Mouse (Mus musculus) limb, embryonic 12.5 days (tissue): ENCODE measurements at regions not wholly inside any gene's neighbourhood (a gene's known extent, or its start where the extent isn't known, plus 50 kb on each side); places are given as distances from the start of the nearest gene placed in this dataset.

ENCODE experiments used
- ATAC-seq: fragments of 200-750 bp; cut with Nextera tagmentation; 2 replicates; pipeline ENCODE4 v1.8.0; 2017; ENCODE audit warnings: low read depth, moderate TSS enrichment; ENCODE audit not compliant: insufficient number of reproducible peaks, insufficient read depth, low FRiP score, low TSS enrichment
- H3K27ac ChIP-seq: fragments of 300-500 bp; sonication (generic); 2 replicates; pipeline ENCODE4 v1.5.1; 2016; ENCODE audit warnings: mild to moderate bottlenecking, moderate library complexity
- H3K27me3 ChIP-seq: fragments of 300-500 bp; sonication (generic); 2 replicates; pipeline ENCODE4 v1.6.1; 2016; ENCODE audit warnings: mild to moderate bottlenecking, moderate library complexity
- H3K36me3 ChIP-seq: fragments of 300-500 bp; sonication (generic); 2 replicates; pipeline ENCODE4 v1.6.1; 2016; ENCODE audit warnings: mild to moderate bottlenecking, moderate library complexity
- H3K4me1 ChIP-seq: fragments of 300-500 bp; sonication (generic); replicated peaks from 2 replicates; pipeline ENCODE4 v1.6.1; 2016
- H3K4me2 ChIP-seq: fragments of 300-500 bp; sonication (generic); 2 replicates; pipeline ENCODE4 v1.6.1; 2016; ENCODE audit warnings: mild to moderate bottlenecking, moderate library complexity
- H3K4me3 ChIP-seq: fragments of 300-500 bp; sonication (generic); replicated peaks from 2 replicates; pipeline ENCODE4 v1.5.1; 2016; ENCODE audit warnings: mild to moderate bottlenecking
- H3K9ac ChIP-seq: fragments of 300-500 bp; sonication (generic); replicated peaks from 2 replicates; pipeline ENCODE4 v1.6.1; 2016; ENCODE audit warnings: mild to moderate bottlenecking, moderate library complexity
- H3K9me3 ChIP-seq: fragments of 300-500 bp; sonication (generic); 2 replicates; pipeline ENCODE4 v1.6.1; 2016; ENCODE audit warnings: mild to moderate bottlenecking, moderate library complexity
- WGBS: fragments of 180-500 bp; shearing (Covaris S2); methylation state at CpG from one replicate; pipeline ENCODE4 v1.1.7; 2016; 5-methylcytosine and 5-hydroxymethylcytosine counted together

- H3K27ac ChIP-seq: no peak overlapping the region
- no peaks in the 10 kb centered on the region for H3K27me3 ChIP-seq
- no peak overlapping the region for H3K4me2 ChIP-seq
- WGBS: 97% methylated on average over 8 of the region's 8 CpGs
- H3K9me3 ChIP-seq: no peaks in the 10 kb centered on the region
- no peak for ATAC-seq
- H3K36me3 ChIP-seq: no peaks in the 10 kb centered on the region
- H3K9ac ChIP-seq: no peak overlapping the region
- no peak overlapping the region for H3K4me3 ChIP-seq
- peaks cover 7% of the 10 kb centered on the region; the same call in 1 of the 2 replicates for H3K4me1 ChIP-seq
Observed at GRCm38 (mm10) chr10:111819755-111820451, 152.6 kb upstream of the Krr1 start.

DNA sequence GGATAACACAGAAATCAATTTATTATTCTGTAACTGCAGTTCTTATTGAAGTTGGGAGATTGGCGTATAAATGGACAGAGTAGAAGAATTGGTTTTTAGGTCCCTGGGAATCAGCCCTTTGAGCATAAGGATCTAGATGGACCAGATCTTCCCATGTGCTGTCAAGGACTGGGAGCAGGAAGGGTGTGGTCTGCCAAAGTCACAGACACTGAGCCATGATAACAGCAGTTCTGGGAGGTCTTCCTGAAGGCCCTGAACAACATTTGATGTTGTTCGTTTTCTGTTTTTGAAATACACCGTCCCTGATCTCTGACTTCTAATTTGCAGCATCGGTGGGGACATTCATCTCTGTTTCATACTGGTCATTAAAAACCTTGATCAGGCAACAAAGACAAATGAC, 147.6 kb upstream of the Krr1 start:
- no peak overlapping the region for H3K4me2 ChIP-seq
- H3K9me3 ChIP-seq: no peaks in the 10 kb centered on the region
- no peak overlapping the region for H3K27ac ChIP-seq
- no peak overlapping the region for H3K9ac ChIP-seq
- H3K36me3 ChIP-seq: no peaks in the 10 kb centered on the region
- H3K4me3 ChIP-seq: no peak overlapping the region
- 72% methylated on average over 4 of the region's 4 CpGs for WGBS
- ATAC-seq: no peak
- H3K4me1 ChIP-seq: no peaks in the 10 kb centered on the region; the same call in 1 of the 2 replicates
- H3K27me3 ChIP-seq: no peaks in the 10 kb centered on the region

GRCm38 (mm10) chr10:111826033-111826754, 146.3 kb upstream of the Krr1 start:
- no peak for ATAC-seq
- 64% methylated on average over 4 of the region's 4 CpGs for WGBS
- Histone ChIP-seq H3K9ac (no peak overlapping the region), H3K9me3 (no peaks in the 10 kb centered on the region), H3K27me3 (no peaks in the 10 kb centered on the region), H3K27ac (no peak overlapping the region), H3K4me1 (no peaks in the 10 kb centered on the region; the same call in 1 of the 2 replicates), H3K4me3 (no peak overlapping the region), H3K36me3 (no peaks in the 10 kb centered on the region), H3K4me2 (no peak overlapping the region)

- no peak overlapping the region for H3K9ac ChIP-seq
- ATAC-seq: no peak
- 67% methylated on average over 3 of the region's 3 CpGs for WGBS
Observed at GRCm38 (mm10) chr10:111827246-111827645, 145.2 kb upstream of the Krr1 start.

DNA sequence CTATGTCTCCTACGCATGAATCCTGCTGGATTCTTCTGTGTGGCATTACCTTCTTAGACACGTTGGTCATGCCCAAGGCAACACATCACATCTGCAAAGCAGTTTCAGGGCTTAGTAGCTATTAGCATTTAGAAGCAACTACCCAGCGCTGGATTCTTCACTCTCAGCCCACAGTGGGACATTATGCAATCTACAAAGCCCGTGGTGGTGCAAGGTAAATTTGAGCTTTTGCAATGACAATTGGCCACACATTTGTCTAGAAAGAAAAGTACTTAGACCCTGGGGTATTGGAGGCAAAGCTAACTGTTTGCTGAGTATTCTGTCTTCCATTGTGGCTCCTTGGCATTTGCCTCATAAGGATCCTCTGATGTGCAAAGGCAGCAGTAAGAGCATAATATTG, 144.5 kb upstream of the Krr1 start:
- 86% methylated on average over 4 of the region's 4 CpGs for WGBS
- no peaks in the 10 kb centered on the region; the same call in 1 of the 2 replicates for H3K4me1 ChIP-seq
- H3K9ac ChIP-seq: no peak overlapping the region
- H3K36me3 ChIP-seq: no peaks in the 10 kb centered on the region
- no peak overlapping the region for H3K4me2 ChIP-seq
- no peak for ATAC-seq
- H3K9me3 ChIP-seq: no peaks in the 10 kb centered on the region
- no peaks in the 10 kb centered on the region for H3K27me3 ChIP-seq
- no peak overlapping the region for H3K4me3 ChIP-seq
- no peak overlapping the region for H3K27ac ChIP-seq

More at GRCm38 (mm10) chr10:111827246-111827645, 145.2 kb upstream of the Krr1 start:
- Histone ChIP-seq H3K4me2 (no peak overlapping the region), H3K27ac (no peak overlapping the region), H3K4me1 (no peaks in the 10 kb centered on the region; the same call in 1 of the 2 replicates), H3K36me3 (no peaks in the 10 kb centered on the region), H3K4me3 (no peak overlapping the region), H3K27me3 (no peaks in the 10 kb centered on the region), H3K9me3 (no peaks in the 10 kb centered on the region)

GRCm38 (mm10) chr10:111828610-111829009, 143.9 kb upstream of the Krr1 start:
- 79% methylated on average over 4 of the region's 4 CpGs for WGBS
- ATAC-seq: no peak
- Histone ChIP-seq H3K4me1 (no peaks in the 10 kb centered on the region; the same call in 1 of the 2 replicates), H3K27ac (no peak overlapping the region), H3K9me3 (no peaks in the 10 kb centered on the region), H3K4me2 (no peak overlapping the region), H3K27me3 (no peaks in the 10 kb centered on the region), H3K36me3 (no peaks in the 10 kb centered on the region), H3K9ac (no peak overlapping the region), H3K4me3 (no peak overlapping the region)

DNA sequence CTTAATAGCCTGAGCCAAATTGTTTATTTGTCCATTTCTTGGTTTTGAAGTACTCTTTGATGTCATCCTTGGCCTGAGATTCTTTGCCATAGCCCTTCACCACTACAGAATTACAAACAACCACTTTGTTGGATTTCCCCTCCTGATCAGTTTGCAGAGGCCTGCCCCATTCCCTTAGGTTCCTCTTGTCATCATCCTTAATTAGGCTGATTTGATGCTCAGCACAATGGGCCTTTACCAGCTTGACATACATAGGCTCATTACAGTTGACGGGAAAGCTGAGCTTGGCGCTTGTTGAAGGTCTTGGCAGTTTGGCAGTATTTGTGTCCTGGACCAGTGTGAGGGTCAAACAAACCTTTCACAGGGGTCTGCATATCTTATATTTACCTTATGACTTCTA, 143.2 kb upstream of the Krr1 start:
- Histone ChIP-seq H3K9ac (no peak overlapping the region), H3K4me2 (no peak overlapping the region), H3K9me3 (no peaks in the 10 kb centered on the region), H3K27ac (no peak overlapping the region), H3K36me3 (no peaks in the 10 kb centered on the region), H3K4me1 (peaks cover under 1% of the 10 kb centered on the region; the same call in 1 of the 2 replicates), H3K27me3 (no peaks in the 10 kb centered on the region), H3K4me3 (no peak overlapping the region)
- 90% methylated on average over 2 of the region's 2 CpGs for WGBS
- no peak for ATAC-seq

- 45% methylated on average over 1 of the region's 1 CpGs for WGBS
Observed at GRCm38 (mm10) chr10:111831105-111831504, 141.4 kb upstream of the Krr1 start.

DNA sequence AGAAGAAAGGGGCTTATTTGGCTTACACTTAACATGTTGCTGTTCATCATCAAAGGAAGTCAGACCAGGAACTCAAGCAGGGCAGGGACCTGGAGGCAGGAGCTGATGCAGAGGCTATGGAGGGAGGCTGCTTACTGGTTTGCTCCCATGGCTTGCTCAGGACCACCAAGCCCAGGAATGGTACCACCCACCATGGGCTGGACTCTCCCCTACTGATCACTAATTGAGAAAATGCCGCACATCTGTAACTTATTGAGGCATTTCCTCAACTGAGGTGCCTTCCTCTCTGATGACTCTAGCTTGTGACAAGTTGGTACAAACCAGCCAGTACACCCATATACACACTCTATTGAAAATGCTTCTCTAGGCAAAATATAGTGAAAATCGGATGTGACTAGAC, 138.9 kb upstream of the Krr1 start:
- H3K9me3 ChIP-seq: no peaks in the 10 kb centered on the region
- WGBS: 38% methylated on average over 2 of the region's 2 CpGs
- ATAC-seq: no peak
- no peaks in the 10 kb centered on the region for H3K27me3 ChIP-seq
- H3K9ac ChIP-seq: no peak overlapping the region
- H3K36me3 ChIP-seq: no peaks in the 10 kb centered on the region
- no peak overlapping the region for H3K4me3 ChIP-seq
- peaks cover 10% of the 10 kb centered on the region for H3K4me1 ChIP-seq
- no peak overlapping the region for H3K4me2 ChIP-seq
- no peak overlapping the region for H3K27ac ChIP-seq

More at GRCm38 (mm10) chr10:111831105-111831504, 141.4 kb upstream of the Krr1 start:
- ATAC-seq: no peak
- Histone ChIP-seq H3K36me3 (no peaks in the 10 kb centered on the region), H3K9ac (no peak overlapping the region), H3K4me3 (no peak overlapping the region), H3K27me3 (no peaks in the 10 kb centered on the region), H3K9me3 (no peaks in the 10 kb centered on the region), H3K27ac (no peak overlapping the region), H3K4me2 (no peak overlapping the region), H3K4me1 (peaks cover 10% of the 10 kb centered on the region)

DNA sequence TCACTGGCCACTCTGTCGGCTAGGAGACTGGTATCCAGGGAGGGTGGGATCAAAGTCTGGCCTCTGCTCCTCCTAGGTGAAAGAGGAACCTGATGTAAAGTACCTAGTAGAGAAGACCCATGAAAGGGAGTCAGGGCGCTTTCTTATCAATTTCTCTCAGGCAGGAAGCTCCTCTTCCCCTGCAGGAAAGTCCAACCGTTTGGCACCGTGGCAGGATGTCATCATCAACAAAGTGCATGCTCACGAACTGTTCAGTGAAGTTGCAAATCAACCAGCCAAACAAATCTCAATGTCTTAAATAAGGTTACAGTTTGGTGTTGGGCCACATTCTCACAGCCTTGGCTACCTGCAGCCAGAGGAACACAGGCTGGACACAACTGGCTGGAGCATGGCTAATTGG, 138.2 kb upstream of the Krr1 start:
- ATAC-seq: no peak
- WGBS: 40% methylated on average over 5 of the region's 5 CpGs
- Histone ChIP-seq H3K4me3 (no peak overlapping the region), H3K4me1 (peaks cover 10% of the 10 kb centered on the region), H3K27ac (no peak overlapping the region), H3K4me2 (no peak overlapping the region), H3K27me3 (no peaks in the 10 kb centered on the region), H3K36me3 (no peaks in the 10 kb centered on the region), H3K9ac (no peak overlapping the region), H3K9me3 (no peaks in the 10 kb centered on the region)

GRCm38 (mm10) chr10:111834925-111835823, 137.3 kb upstream of the Krr1 start:
- no peak overlapping the region for H3K4me3 ChIP-seq
- no peaks in the 10 kb centered on the region for H3K36me3 ChIP-seq
- no peak for ATAC-seq
- H3K27me3 ChIP-seq: no peaks in the 10 kb centered on the region
- no peak overlapping the region for H3K9ac ChIP-seq
- peaks cover 10% of the 10 kb centered on the region for H3K4me1 ChIP-seq
- H3K4me2 ChIP-seq: no peak overlapping the region
- no peaks in the 10 kb centered on the region for H3K9me3 ChIP-seq
- WGBS: 23% methylated on average over 11 of the region's 11 CpGs
- H3K27ac ChIP-seq: no peak overlapping the region
